Mouse (Mus musculus) kidney, embryonic 14.5 days (tissue): ENCODE data around the gene 9230113P08Rik. TPM values are rescaled to one million over a fixed set of nuclear protein-coding genes. Genes with fewer than 3 reads are reported as not detected.
"Not testable (repeated sequence)": the region's sequence is repeated elsewhere in the genome, so short reads cannot be mapped to it uniquely, and the experiment has no call there.

ENCODE experiments used
- ATAC-seq: fragments of 200-750 bp; cut with Nextera tagmentation; 2 replicates; pipeline ENCODE4 v1.8.0; 2017; ENCODE audit warnings: moderate number of reproducible peaks, mild to moderate bottlenecking, moderate TSS enrichment, moderate library complexity; ENCODE audit not compliant: low FRiP score, low TSS enrichment
- H3K27ac ChIP-seq: fragments of 300-500 bp; sonication (generic); 2 replicates; pipeline ENCODE4 v1.5.1; 2014; ENCODE audit warnings: low read depth, mild to moderate bottlenecking, low read length, moderate library complexity, mixed read lengths
- H3K27me3 ChIP-seq: fragments of 300-500 bp; sonication (generic); 2 replicates; pipeline ENCODE4 v1.6.1; 2014; ENCODE audit warnings: mild to moderate bottlenecking, low read length; ENCODE audit not compliant: control insufficient read depth, insufficient read depth
- H3K36me3 ChIP-seq: fragments of 300-500 bp; sonication (generic); 2 replicates; pipeline ENCODE4 v1.6.1; 2014; ENCODE audit warnings: low read length, mixed read lengths; ENCODE audit not compliant: control insufficient read depth, insufficient read depth
- H3K4me1 ChIP-seq: fragments of 300-500 bp; sonication (generic); 2 replicates; pipeline ENCODE4 v1.6.1; 2014; ENCODE audit warnings: low read length, mixed read lengths; ENCODE audit not compliant: control insufficient read depth, insufficient read depth
- H3K4me2 ChIP-seq: fragments of 300-500 bp; sonication (generic); replicated peaks from 2 replicates; pipeline ENCODE4 v1.6.1; 2014; ENCODE audit warnings: low read depth, mild to moderate bottlenecking, low read length
- H3K4me3 ChIP-seq: fragments of 300-500 bp; sonication (generic); 2 replicates; pipeline ENCODE4 v1.5.1; 2014; ENCODE audit warnings: mild to moderate bottlenecking, low read length
- H3K9ac ChIP-seq: fragments of 300-500 bp; sonication (generic); 2 replicates; pipeline ENCODE4 v1.6.1; 2014; ENCODE audit warnings: low read depth, mild to moderate bottlenecking, low read length, moderate library complexity
- H3K9me3 ChIP-seq: fragments of 300-500 bp; sonication (generic); 2 replicates; pipeline ENCODE4 v1.6.1; 2016; ENCODE audit warnings: low read length; ENCODE audit not compliant: control insufficient read depth
- WGBS: fragments of 180-500 bp; shearing (Covaris S2); extraction: QIAGEN DNeasy Blood & Tissue Kit; methylation state at CpG from one replicate; pipeline ENCODE4 v1.1.7; 2014; 5-methylcytosine and 5-hydroxymethylcytosine counted together
- polyA plus RNA-seq: library from polyadenylated mRNA; unstranded; fragments of >200 nt; fragmentation: Nextera tagmentation; extraction: Ambion mirVana; gene quantifications from 2 replicates; pipeline ENCODE4 v1.2.1, GENCODE M21; 2014

The 9230113P08Rik gene
- not detected in 2 replicates for polyA plus RNA-seq

GRCm38 (mm10) chr9:35908123-35908522 lies at the start of gene 9230113P08Rik:
Gene 9230113P08Rik, plus strand, starts transcription at chr9:35908423.
- H3K9ac ChIP-seq, H3K4me3 ChIP-seq, H3K9me3 ChIP-seq, ATAC-seq, H3K27ac ChIP-seq, H3K4me1 ChIP-seq, H3K36me3 ChIP-seq, H3K4me2 ChIP-seq, H3K27me3 ChIP-seq: not testable (repeated sequence)

DNA sequence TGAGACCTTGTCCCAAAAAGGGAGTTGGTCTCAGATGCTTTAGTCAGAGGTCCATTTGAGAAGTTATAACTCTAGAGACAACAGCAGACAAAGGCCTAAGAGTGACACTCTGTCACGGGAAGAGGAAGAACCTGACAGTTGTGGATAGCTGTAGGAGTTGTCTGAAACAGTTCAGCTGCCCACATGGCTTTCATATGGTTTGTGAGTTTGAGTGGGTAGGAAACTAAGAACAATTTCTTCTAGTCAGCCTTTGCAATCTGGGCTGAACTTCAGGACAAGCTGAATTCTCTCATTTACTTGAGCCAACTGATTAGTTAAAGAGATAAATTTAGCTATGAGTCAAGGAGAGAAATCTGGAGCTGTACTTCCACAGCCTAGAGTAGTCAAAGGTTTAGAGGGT lies 15.1 kb upstream of the 9230113P08Rik start:
- not testable (repeated sequence) for H3K36me3 ChIP-seq, H3K27me3 ChIP-seq, ATAC-seq, H3K9me3 ChIP-seq, H3K27ac ChIP-seq, H3K4me1 ChIP-seq, H3K9ac ChIP-seq, H3K4me2 ChIP-seq, H3K4me3 ChIP-seq
- 78% methylated on average over 1 of the region's 1 CpGs for WGBS

- Histone ChIP-seq H3K9ac (no peak overlapping the region), H3K4me2 (no peak overlapping the region), H3K9me3 (no peaks in the 10 kb centered on the region), H3K4me3 (no peak overlapping the region), H3K4me1 (no peaks in the 10 kb centered on the region), H3K27me3 (no peaks in the 10 kb centered on the region), H3K36me3 (no peaks in the 10 kb centered on the region), H3K27ac (no peak overlapping the region)
- no peak for ATAC-seq
- WGBS: 73% methylated on average over 2 of the region's 2 CpGs
Observed at GRCm38 (mm10) chr9:35904494-35904893, 3.7 kb upstream of the 9230113P08Rik start.

DNA sequence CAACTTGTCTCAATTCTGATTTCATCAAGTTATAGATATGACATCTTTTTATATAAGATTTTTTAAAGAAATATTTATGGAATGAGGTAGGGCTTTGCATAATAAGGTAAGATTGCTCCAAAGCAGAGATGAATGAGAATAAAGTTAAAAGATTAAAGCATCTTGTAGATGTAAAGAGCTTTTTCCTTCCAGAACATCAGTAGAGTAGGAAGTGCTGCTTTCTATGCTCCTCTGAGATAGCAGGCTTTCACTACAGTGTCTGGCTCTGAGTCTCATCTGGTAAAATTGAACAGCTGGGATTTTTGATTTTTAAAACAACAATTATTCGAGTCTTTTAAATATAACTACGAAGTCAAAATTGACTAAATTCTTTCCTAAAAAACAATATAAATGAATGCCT lies 22.6 kb downstream of the 9230113P08Rik start:
- no peaks in the 10 kb centered on the region for H3K36me3 ChIP-seq
- ATAC-seq: no peak
- no peak overlapping the region for H3K27ac ChIP-seq
- no peak overlapping the region for H3K4me3 ChIP-seq
- H3K27me3 ChIP-seq: no peaks in the 10 kb centered on the region
- no peaks in the 10 kb centered on the region for H3K9me3 ChIP-seq
- no peak overlapping the region for H3K9ac ChIP-seq
- WGBS: 82% methylated on average over 2 of the region's 2 CpGs
- no peaks in the 10 kb centered on the region for H3K4me1 ChIP-seq
- no peak overlapping the region for H3K4me2 ChIP-seq

Other genes starting within 250 kb of the 9230113P08Rik start
- not detected in 2 replicates for gene Pate1, start 221.0 kb upstream of the 9230113P08Rik start, polyA plus RNA-seq
- not detected in 2 replicates for gene Gm17677, start 167.4 kb upstream of the 9230113P08Rik start, polyA plus RNA-seq
- gene Gm17727, start 130.3 kb upstream of the 9230113P08Rik start, polyA plus RNA-seq: not detected in 2 replicates
- not detected in 2 replicates for gene Gm27235, start 118.3 kb upstream of the 9230113P08Rik start, polyA plus RNA-seq
- not detected in 2 replicates for gene D730048I06Rik, start 118.3 kb upstream of the 9230113P08Rik start, polyA plus RNA-seq
- not detected in 2 replicates for gene 9230110F15Rik, start 64.3 kb upstream of the 9230113P08Rik start, polyA plus RNA-seq
- not detected in 2 replicates for gene Gm5916, start 220.4 kb downstream of the 9230113P08Rik start, polyA plus RNA-seq